Mouse (Mus musculus): ENCODE data around the gene Nop16. TPM values are rescaled to one million over a fixed set of nuclear protein-coding genes. Genes with fewer than 3 reads are reported as not detected.

Nop16 gene
- total RNA-seq (2014; rRNA removed) (15.0 and 15.8 TPM in 2 replicates), polyA plus RNA-seq (2012; rRNA removed) (9.4 and 11.1 TPM in 2 replicates)

GRCm38 (mm10) chr13:54589996-54590951 is at the start of gene Nop16, which contains the start of gene Higd2a:
Gene Nop16 (minus strand): TSS chr13:54590090.
Gene Higd2a (plus strand): TSS chr13:54590207.
- TF ChIP-seq CTCF (IDR thresholded peaks at IDR 0.05; ENCODE audit: low read depth, low read length), result no peak
- peak; percentile 64 for TF ChIP-seq POLR2A (IDR thresholded peaks at IDR 0.05; ENCODE audit: extremely low read depth, insufficient read depth, low read length)
- Histone ChIP-seq H3K4me1 (ENCODE audit: control insufficient read depth, insufficient read depth, low read length) (peaks cover 10% of the 10 kb centered on the region), H3K36me3 (ENCODE audit: control insufficient read depth, insufficient read depth, low read length) (peaks cover 10% of the 10 kb centered on the region), H3K79me2 (ENCODE audit: control insufficient read depth, insufficient read depth, low read length) (peaks cover 11% of the 10 kb centered on the region; the same call in 1 of the 2 replicates), H3K9ac (ENCODE audit: low read depth, low read length) (peak within 1 kb of the TSS; percentile 89), H3K27me3 (ENCODE audit: control insufficient read depth, insufficient read depth, low read length) (no peaks in the 10 kb centered on the region), H3K4me3 (ENCODE audit: insufficient read depth, low read depth, low read length) (peak within 1 kb of the TSS; percentile 94), H3K27ac (replicated peaks; ENCODE audit: insufficient read depth, low read depth, low read length) (peak within 1 kb of the TSS; percentile 73)
- WGBS, result under 1% methylated on average over 51 of the region's 51 CpGs
- peak; percentile 96 for DNase-seq (ENCODE audit: extremely low read depth, low read depth, low spot score)

GRCm38 (mm10) chr13:54635011-54635410 is 45.1 kb upstream of the Nop16 start:
- H3K36me3 ChIP-seq (ENCODE audit: control insufficient read depth, insufficient read depth, low read length), result peaks cover 23% of the 10 kb centered on the region
- H3K79me2 ChIP-seq (ENCODE audit: control insufficient read depth, insufficient read depth, low read length), result peaks cover 24% of the 10 kb centered on the region
- H3K9ac ChIP-seq (ENCODE audit: low read depth, low read length), result no peak overlapping the region
- WGBS, result 68% methylated on average over 3 of the region's 3 CpGs
- no peak overlapping the region for H3K4me3 ChIP-seq (ENCODE audit: insufficient read depth, low read depth, low read length)
- no peak for TF ChIP-seq POLR2A (IDR thresholded peaks at IDR 0.05; ENCODE audit: extremely low read depth, insufficient read depth, low read length)
- TF ChIP-seq CTCF (IDR thresholded peaks at IDR 0.05; ENCODE audit: low read depth, low read length), result no peak
- DNase-seq (ENCODE audit: extremely low read depth, low read depth, low spot score), result peak; percentile 72
- peaks cover 18% of the 10 kb centered on the region; the same call in 1 of the 2 replicates for H3K4me1 ChIP-seq (ENCODE audit: control insufficient read depth, insufficient read depth, low read length)
- no peak overlapping the region for H3K27ac ChIP-seq (replicated peaks; ENCODE audit: insufficient read depth, low read depth, low read length)
- H3K27me3 ChIP-seq (ENCODE audit: control insufficient read depth, insufficient read depth, low read length), result no peaks in the 10 kb centered on the region

GRCm38 (mm10) chr13:54632731-54633277 is 42.9 kb upstream of the Nop16 start:
- peaks cover 27% of the 10 kb centered on the region for H3K79me2 ChIP-seq (ENCODE audit: control insufficient read depth, insufficient read depth, low read length)
- no peaks in the 10 kb centered on the region for H3K27me3 ChIP-seq (ENCODE audit: control insufficient read depth, insufficient read depth, low read length)
- TF ChIP-seq POLR2A (IDR thresholded peaks at IDR 0.05; ENCODE audit: extremely low read depth, insufficient read depth, low read length), result no peak
- TF ChIP-seq CTCF (IDR thresholded peaks at IDR 0.05; ENCODE audit: low read depth, low read length), result no peak
- DNase-seq (ENCODE audit: extremely low read depth, low read depth, low spot score), result peak; percentile 93
- H3K36me3 ChIP-seq (ENCODE audit: control insufficient read depth, insufficient read depth, low read length), result peaks cover 12% of the 10 kb centered on the region
- H3K27ac ChIP-seq (replicated peaks; ENCODE audit: insufficient read depth, low read depth, low read length), result peak overlapping the region; percentile 97
- H3K4me1 ChIP-seq (ENCODE audit: control insufficient read depth, insufficient read depth, low read length), result peaks cover 30% of the 10 kb centered on the region
- H3K4me3 ChIP-seq (ENCODE audit: insufficient read depth, low read depth, low read length), result no peak overlapping the region
- 10% methylated on average over 3 of the region's 3 CpGs for WGBS
- H3K9ac ChIP-seq (ENCODE audit: low read depth, low read length), result no peak overlapping the region

GRCm38 (mm10) chr13:54629128-54629527 is 39.2 kb upstream of the Nop16 start:
- peaks cover 40% of the 10 kb centered on the region for H3K79me2 ChIP-seq (ENCODE audit: control insufficient read depth, insufficient read depth, low read length)
- peak; percentile 99 for DNase-seq (ENCODE audit: extremely low read depth, low read depth, low spot score)
- H3K36me3 ChIP-seq (ENCODE audit: control insufficient read depth, insufficient read depth, low read length), result peaks cover 4% of the 10 kb centered on the region; the same call in 1 of the 2 replicates
- no peak overlapping the region; the same call in 1 of the 2 replicates for H3K9ac ChIP-seq (ENCODE audit: low read depth, low read length)
- H3K4me1 ChIP-seq (ENCODE audit: control insufficient read depth, insufficient read depth, low read length), result peaks cover 30% of the 10 kb centered on the region
- no peak overlapping the region for H3K4me3 ChIP-seq (ENCODE audit: insufficient read depth, low read depth, low read length)
- H3K27me3 ChIP-seq (ENCODE audit: control insufficient read depth, insufficient read depth, low read length), result no peaks in the 10 kb centered on the region
- peak overlapping the region; percentile 84 for H3K27ac ChIP-seq (replicated peaks; ENCODE audit: insufficient read depth, low read depth, low read length)
- no peak for TF ChIP-seq POLR2A (IDR thresholded peaks at IDR 0.05; ENCODE audit: extremely low read depth, insufficient read depth, low read length)
- TF ChIP-seq CTCF (IDR thresholded peaks at IDR 0.05; ENCODE audit: low read depth, low read length), result no peak
- 26% methylated on average over 4 of the region's 4 CpGs for WGBS

- Histone ChIP-seq H3K36me3 (ENCODE audit: control insufficient read depth, insufficient read depth, low read length) (no peaks in the 10 kb centered on the region), H3K4me3 (ENCODE audit: insufficient read depth, low read depth, low read length) (peak overlapping the region; percentile 95), H3K4me1 (ENCODE audit: control insufficient read depth, insufficient read depth, low read length) (peaks cover 13% of the 10 kb centered on the region), H3K27ac (replicated peaks; ENCODE audit: insufficient read depth, low read depth, low read length) (peak overlapping the region; percentile 88), H3K79me2 (ENCODE audit: control insufficient read depth, insufficient read depth, low read length) (peaks cover 37% of the 10 kb centered on the region), H3K27me3 (ENCODE audit: control insufficient read depth, insufficient read depth, low read length) (no peaks in the 10 kb centered on the region), H3K9ac (ENCODE audit: low read depth, low read length) (peak overlapping the region; percentile 97)
- DNase-seq (ENCODE audit: extremely low read depth, low read depth, low spot score), result no peak
- under 1% methylated on average over 25 of the region's 27 CpGs for WGBS
- TF ChIP-seq POLR2A (IDR thresholded peaks at IDR 0.05; ENCODE audit: extremely low read depth, insufficient read depth, low read length) (no peak), CTCF (IDR thresholded peaks at IDR 0.05; ENCODE audit: low read depth, low read length) (no peak)
These were observed 32.2 kb upstream of the Nop16 start for GRCm38 (mm10) chr13:54621960-54622521.
